Mouse (Mus musculus) forebrain, embryonic 10.5 days (tissue): ENCODE measurements around the gene Dhx16. TPM values are rescaled to one million over a fixed set of nuclear protein-coding genes. Genes with fewer than 3 reads are reported as not detected.
"Not testable (repeated sequence)": the region's sequence is repeated elsewhere in the genome, so short reads cannot be mapped to it uniquely, and the experiment has no call there.

Experiments used
- DNase-seq: peaks from one replicate; pipeline ENCODE4 v3.0.0-alpha.2; 2017; ENCODE audit warnings: low spot score; ENCODE audit errors: extremely low spot score
- H3K27ac ChIP-seq: fragments of 300-500 bp; sonication (generic); 2 replicates; pipeline ENCODE4 v1.5.1; 2016; ENCODE audit warnings: mild to moderate bottlenecking
- H3K27me3 ChIP-seq: fragments of 300-500 bp; sonication (generic); 2 replicates; pipeline ENCODE4 v1.6.1; 2016; ENCODE audit warnings: mild to moderate bottlenecking; ENCODE audit not compliant: poor library complexity, severe bottlenecking
- H3K36me3 ChIP-seq: fragments of 300-500 bp; sonication (generic); replicated peaks from 2 replicates; pipeline ENCODE4 v1.6.1; 2016; ENCODE audit warnings: mild to moderate bottlenecking, moderate library complexity
- H3K4me1 ChIP-seq: fragments of 300-500 bp; sonication (generic); 2 replicates; pipeline ENCODE4 v1.6.1; 2016
- H3K4me3 ChIP-seq: fragments of 300-500 bp; sonication (generic); 2 replicates; pipeline ENCODE4 v1.5.1; 2016; ENCODE audit warnings: mild to moderate bottlenecking, moderate library complexity
- H3K9me3 ChIP-seq: fragments of 300-500 bp; sonication (generic); 2 replicates; pipeline ENCODE4 v1.6.1; 2016; ENCODE audit warnings: mild to moderate bottlenecking, moderate library complexity
- WGBS: fragments of 180-500 bp; shearing (Covaris S2); methylation state at CpG from one replicate; pipeline ENCODE4 v1.1.7; 2016; 5-methylcytosine and 5-hydroxymethylcytosine counted together
- polyA plus RNA-seq: library from polyadenylated mRNA; unstranded; fragments of >200 nt; fragmentation: Nextera tagmentation; extraction: Ambion mirVana; gene quantifications from 2 replicates; pipeline ENCODE4 v1.2.1, GENCODE M21; 2016

Dhx16 gene
- polyA plus RNA-seq, 1 experiment from 2014 or later: 60.3 TPM

DNA sequence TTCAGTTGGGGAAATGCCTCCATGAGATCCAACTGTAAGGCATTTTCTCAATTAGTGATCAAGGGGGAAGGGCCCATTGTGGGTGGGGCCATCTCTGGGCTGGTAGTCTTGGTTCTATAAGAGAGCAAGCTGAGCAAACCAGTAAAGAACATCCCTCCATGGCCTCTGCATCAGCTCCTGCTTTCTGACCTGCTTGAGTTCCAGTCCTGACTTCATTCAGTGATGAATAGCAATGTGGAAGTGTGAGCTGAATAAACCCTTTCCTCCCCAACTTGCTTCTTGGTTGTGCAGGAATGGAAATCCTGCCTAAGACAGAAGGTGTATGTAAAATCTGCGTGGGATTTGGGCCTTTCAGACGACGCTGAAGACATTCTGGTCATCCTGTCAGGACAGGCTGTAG is 40.6 kb upstream of the Dhx16 start:
- Histone ChIP-seq H3K4me1 (peaks cover 59% of the 10 kb centered on the region), H3K4me3 (peak overlapping the region; percentile 90), H3K27ac (peak overlapping the region; percentile 99), H3K36me3 (peaks cover 32% of the 10 kb centered on the region)
- not testable (repeated sequence) for DNase-seq, H3K27me3 ChIP-seq, H3K9me3 ChIP-seq
- WGBS: 55% methylated on average over 3 of the region's 3 CpGs

DNA sequence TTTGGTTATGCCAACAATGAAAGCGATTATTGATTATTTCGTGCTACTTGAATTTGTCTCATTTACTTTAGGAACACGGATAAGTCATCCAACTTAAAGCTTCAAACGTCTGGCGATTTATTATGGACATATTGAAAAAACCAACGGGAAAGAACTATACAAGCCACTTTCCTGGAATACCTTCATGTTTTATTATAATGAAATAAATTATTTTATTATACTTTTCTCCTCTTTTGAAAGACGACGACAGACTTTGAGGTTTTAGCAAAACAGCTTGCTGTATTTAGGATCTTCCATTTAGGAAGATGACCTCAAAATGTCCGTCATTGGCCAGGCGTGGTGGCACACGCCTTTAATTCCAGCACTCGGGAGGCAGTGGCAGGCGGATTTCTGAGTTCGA is 39.1 kb upstream of the Dhx16 start:
- Histone ChIP-seq H3K4me1 (peaks cover 43% of the 10 kb centered on the region), H3K9me3 (no peaks in the 10 kb centered on the region), H3K27me3 (no peaks in the 10 kb centered on the region), H3K4me3 (peak overlapping the region; percentile 72), H3K36me3 (peaks cover 32% of the 10 kb centered on the region), H3K27ac (peak overlapping the region; percentile 94)
- DNase-seq: no peak
- WGBS: 57% methylated on average over 14 of the region's 14 CpGs

DNA sequence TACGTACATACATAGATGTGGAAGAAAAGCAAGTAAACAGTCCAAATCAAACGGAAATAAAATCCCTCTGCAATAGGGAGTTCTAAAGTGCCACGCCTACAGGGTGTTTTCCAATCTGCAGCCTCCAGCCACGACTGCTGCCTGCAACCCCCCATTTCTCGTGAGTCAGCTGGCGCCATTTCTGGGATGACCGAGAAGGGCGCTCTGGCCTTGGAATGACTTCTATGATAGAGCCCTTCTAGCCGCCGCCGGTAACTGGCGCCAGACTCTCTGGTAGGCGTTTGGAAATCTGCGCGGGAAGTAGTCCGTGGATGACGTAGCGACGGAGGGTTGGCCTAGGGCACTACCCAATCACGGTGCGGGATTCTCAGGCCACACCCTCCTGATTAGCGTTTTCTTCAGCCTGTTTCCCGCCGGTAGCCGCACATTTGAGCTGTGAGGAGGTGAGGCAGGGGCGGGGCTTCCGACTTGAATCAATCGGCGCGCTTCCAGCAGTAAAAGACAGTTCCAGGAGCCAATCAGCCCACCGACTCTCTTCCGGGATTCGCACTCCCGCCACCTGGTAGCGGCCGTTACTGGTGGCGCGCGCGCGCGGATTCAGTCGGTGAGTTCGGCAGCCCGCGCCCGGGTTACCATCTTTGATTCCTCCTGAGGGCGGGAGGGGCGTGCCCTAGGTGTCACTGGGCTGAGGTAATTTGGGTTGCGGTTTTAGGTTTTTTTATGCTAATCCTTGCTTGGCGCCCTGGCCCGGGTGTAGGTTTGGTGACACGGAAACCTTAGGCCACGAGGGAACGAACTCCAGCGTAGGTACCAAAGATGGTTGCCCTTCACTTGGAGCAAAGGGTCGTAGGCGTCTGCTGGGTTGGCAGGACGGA is 38.3 kb upstream of the Dhx16 start, which contains the start of gene Mdc1:
Mdc1 (plus strand) TSS at position 440 of the 875 bp plus-strand sequence.
- under 1% methylated on average over 59 of the region's 59 CpGs for WGBS
- DNase-seq: peak; percentile 100
- no peaks in the 10 kb centered on the region for H3K9me3 ChIP-seq
- H3K4me1 ChIP-seq: peaks cover 36% of the 10 kb centered on the region
- H3K27me3 ChIP-seq: no peaks in the 10 kb centered on the region
- H3K4me3 ChIP-seq: peak within 1 kb of the TSS; percentile 72
- H3K36me3 ChIP-seq: peaks cover 32% of the 10 kb centered on the region
- H3K27ac ChIP-seq: peak within 1 kb of the TSS; percentile 94

DNA sequence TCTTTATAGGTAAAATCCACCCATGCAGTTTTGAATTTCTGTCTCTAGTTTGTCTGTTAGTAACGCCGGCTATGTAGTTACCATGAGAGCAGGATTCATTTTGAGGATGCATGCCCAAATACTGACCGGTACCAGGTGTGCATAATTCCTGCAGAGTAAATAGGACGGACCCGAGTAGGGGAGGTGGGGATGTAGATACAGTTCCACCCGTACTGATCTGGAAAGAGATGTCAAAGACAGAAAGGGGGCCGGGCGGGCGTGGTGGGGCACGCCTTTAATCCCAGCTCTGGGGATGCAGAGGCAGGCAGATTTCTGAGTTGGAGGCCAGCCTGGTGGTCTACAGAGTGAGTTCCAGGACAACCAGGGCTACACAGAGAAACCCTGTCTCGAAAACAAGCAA is 37.6 kb upstream of the Dhx16 start:
- Histone ChIP-seq H3K4me3 (peak overlapping the region; percentile 72), H3K9me3 (no peaks in the 10 kb centered on the region), H3K27me3 (no peaks in the 10 kb centered on the region), H3K4me1 (peaks cover 35% of the 10 kb centered on the region), H3K27ac (peak overlapping the region; percentile 94), H3K36me3 (peaks cover 32% of the 10 kb centered on the region)
- no peak for DNase-seq
- 24% methylated on average over 11 of the region's 11 CpGs for WGBS

DNA sequence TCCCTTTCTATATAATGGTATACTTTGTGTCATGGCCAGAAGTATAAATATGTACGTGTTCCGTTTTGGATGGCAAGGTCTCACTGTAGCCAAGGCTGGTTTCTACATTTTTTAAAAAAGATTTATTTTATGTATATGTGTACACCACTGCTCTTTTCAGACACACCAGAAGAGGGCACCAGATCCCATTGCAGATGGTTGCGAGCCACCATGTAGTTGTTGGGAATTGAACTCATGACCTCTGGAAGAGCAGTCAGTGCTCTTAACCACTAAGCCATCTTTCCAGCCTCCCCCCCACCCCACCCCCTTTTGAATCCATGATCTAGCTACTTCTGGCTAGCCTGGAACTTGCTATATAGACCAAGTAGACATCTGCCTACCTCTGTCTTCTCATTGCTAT is 36.1 kb upstream of the Dhx16 start:
- Histone ChIP-seq H3K27me3 (no peaks in the 10 kb centered on the region), H3K36me3 (peaks cover 46% of the 10 kb centered on the region), H3K9me3 (no peaks in the 10 kb centered on the region), H3K27ac (no peak overlapping the region), H3K4me1 (peaks cover 34% of the 10 kb centered on the region), H3K4me3 (peak overlapping the region; percentile 72; the same call in 1 of the 2 replicates)
- DNase-seq: no peak
- WGBS: 99% methylated on average over 3 of the region's 3 CpGs

DNA sequence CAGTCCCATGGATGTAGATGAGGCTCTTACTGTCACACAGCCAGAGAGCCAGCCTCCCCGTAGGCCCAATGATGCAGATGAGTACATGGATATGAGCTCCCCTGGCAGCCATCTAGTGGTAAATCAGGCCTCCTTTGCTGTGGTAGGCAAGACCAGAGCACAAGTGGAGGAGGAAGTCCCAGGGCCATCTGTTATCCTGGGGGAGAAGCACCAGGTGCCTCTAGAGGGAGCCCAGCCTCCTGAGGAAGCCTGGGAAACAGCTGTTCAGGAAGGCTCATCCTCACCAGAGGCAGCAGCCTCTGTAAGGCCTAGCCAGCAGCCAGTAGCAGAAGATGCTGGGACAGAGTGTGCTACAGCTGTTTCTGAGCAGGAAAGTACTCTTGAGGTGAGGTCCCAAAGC is 31.5 kb upstream of the Dhx16 start:
- no peak for DNase-seq
- WGBS: 82% methylated on average over 1 of the region's 1 CpGs
- H3K9me3 ChIP-seq: no peaks in the 10 kb centered on the region
- peaks cover 92% of the 10 kb centered on the region for H3K36me3 ChIP-seq
- no peaks in the 10 kb centered on the region for H3K27me3 ChIP-seq
- H3K4me3 ChIP-seq: peak overlapping the region; percentile 5; the same call in 1 of the 2 replicates
- H3K27ac ChIP-seq: no peak overlapping the region
- H3K4me1 ChIP-seq: peaks cover 1% of the 10 kb centered on the region; the same call in 1 of the 2 replicates

DNA sequence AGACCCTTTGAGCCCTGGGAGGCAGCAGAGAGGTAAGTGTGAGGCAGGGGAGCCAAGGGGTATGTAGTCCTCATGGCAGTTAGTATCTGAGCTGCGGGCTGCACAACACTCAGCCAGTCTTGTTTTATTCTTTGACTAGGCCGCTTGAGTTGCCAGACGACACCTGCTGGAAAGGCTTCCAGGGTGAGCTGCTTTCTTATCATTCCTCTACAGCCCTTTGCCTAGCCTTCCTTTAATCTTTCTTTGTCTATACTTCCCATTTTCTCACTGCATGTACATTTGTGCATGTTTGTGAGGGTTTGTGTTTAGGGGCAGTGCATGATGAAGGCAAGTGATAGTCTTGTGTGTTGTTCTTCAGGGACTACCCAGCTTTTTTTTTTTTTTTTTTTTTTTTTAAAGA is 28.6 kb upstream of the Dhx16 start:
- WGBS: 89% methylated on average over 3 of the region's 3 CpGs
- Histone ChIP-seq H3K9me3 (no peaks in the 10 kb centered on the region), H3K4me3 (no peak overlapping the region), H3K27me3 (no peaks in the 10 kb centered on the region), H3K4me1 (no peaks in the 10 kb centered on the region), H3K36me3 (peaks cover 98% of the 10 kb centered on the region), H3K27ac (no peak overlapping the region)
- no peak for DNase-seq

DNA sequence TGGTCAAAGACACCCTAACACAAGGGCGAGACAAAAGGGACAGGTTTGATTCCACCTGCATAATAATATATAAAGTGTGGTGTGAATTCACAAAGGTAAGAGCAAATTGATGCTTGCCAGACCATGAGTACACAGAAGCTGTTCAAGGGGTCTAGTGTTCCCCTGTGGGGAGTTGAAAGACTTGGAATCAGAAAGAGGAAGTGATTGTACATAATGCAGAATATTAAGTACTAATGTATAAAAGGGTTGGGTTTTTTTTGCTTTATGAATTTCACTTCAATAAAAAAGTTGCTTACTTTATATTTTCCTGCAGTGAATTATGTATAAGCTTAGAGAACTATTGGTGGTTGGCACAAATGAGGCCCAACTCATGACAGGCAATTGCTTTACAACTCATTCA is 20.2 kb upstream of the Dhx16 start:
- no peak for DNase-seq
- WGBS: 88% methylated on average over 1 of the region's 1 CpGs
- Histone ChIP-seq H3K4me3 (no peak overlapping the region), H3K9me3 (no peaks in the 10 kb centered on the region), H3K36me3 (peaks cover 66% of the 10 kb centered on the region), H3K27ac (no peak overlapping the region), H3K4me1 (peaks cover 27% of the 10 kb centered on the region), H3K27me3 (no peaks in the 10 kb centered on the region)

DNA sequence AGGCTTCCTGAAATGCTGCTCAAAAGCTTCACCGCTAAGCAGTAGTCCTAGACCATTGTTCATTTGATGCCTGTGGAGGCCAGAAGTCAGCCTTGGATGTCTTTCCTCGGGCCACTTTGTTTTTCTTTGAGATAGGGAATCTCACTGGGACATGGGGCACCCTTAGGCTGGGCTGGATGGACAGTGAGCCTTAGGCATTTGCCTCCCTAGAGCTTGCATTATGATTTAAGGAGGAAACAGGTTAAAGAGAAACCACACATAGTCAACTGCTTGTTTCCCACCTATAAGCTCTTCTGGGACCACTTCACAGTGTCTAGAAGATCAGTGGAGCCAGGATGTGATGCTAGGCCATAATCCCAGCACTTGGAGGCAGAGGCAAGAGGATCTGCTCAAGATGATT is 19.8 kb upstream of the Dhx16 start:
- Histone ChIP-seq H3K4me1 (peaks cover 32% of the 10 kb centered on the region), H3K27ac (no peak overlapping the region), H3K4me3 (0 out of 2 replicates have a peak overlapping the region, but pooled peaks have one; percentile 5), H3K9me3 (no peaks in the 10 kb centered on the region), H3K27me3 (no peaks in the 10 kb centered on the region), H3K36me3 (peaks cover 66% of the 10 kb centered on the region)
- 60% methylated on average over 2 of the region's 2 CpGs for WGBS
- DNase-seq: no peak

DNA sequence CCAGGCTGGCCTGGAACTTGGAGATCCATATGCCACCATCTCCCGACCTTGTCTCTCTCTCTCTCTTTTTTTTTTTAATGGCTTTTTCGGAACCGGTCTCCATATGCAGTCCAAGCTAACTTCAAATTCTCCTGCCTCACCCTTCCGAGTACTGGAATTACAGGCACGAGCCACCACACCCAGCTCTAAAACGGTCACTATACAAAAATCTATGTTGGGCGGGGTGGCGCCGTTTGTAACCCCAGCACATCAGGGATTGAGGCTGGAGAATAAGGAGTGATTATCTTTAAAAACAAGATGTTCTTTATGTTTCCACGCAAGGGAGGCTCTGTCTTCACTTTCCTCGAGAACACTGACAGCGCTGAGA is 18.8 kb upstream of the Dhx16 start:
- Histone ChIP-seq H3K4me3 (peak overlapping the region; percentile 82), H3K9me3 (no peaks in the 10 kb centered on the region), H3K36me3 (peaks cover 60% of the 10 kb centered on the region), H3K27ac (peak overlapping the region; percentile 97), H3K27me3 (no peaks in the 10 kb centered on the region), H3K4me1 (peaks cover 42% of the 10 kb centered on the region)
- WGBS: 9% methylated on average over 12 of the region's 12 CpGs
- no peak for DNase-seq

DNA sequence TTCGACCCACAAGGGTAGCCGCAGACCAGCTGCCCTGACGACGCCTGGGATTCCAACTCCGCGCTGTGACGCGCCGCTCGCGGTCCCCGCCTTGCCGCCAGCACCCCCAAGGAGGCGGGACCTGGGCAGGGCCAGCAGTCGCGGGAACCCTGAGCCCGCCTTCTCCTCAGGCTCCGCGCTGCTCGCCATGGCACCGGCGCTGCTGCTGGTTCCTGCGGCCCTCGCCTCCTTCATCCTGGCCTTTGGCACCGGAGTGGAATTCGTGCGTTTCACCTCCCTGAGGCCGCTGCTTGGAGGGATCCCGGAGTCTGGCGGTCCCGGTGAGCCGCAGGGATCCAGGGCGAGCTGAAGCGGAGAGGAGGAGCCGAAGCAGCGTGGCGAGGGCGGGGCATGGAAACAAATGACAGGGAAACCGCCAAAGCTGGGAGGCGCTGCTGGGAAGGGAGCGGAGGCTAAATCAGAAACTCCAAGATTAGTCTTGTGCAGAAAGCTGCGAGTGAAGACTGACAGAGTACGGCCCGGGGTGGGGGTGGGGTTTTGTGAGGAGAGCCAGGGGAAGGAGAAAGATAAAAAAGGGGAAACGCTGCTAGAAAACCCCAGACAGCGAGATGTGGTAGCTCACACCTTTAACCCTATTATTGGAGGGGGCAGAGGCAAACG is 18.3 kb upstream of the Dhx16 start, which contains the start of gene Nrm:
Nrm (plus strand) TSS at position 121 of the 660 bp plus-strand sequence.
- Histone ChIP-seq H3K9me3 (no peaks in the 10 kb centered on the region), H3K27ac (peak within 1 kb of the TSS; percentile 97), H3K4me3 (peak within 1 kb of the TSS; percentile 82), H3K36me3 (peaks cover 57% of the 10 kb centered on the region), H3K4me1 (peaks cover 46% of the 10 kb centered on the region), H3K27me3 (no peaks in the 10 kb centered on the region)
- under 1% methylated on average over 47 of the region's 47 CpGs for WGBS
- DNase-seq: peak; percentile 92

DNA sequence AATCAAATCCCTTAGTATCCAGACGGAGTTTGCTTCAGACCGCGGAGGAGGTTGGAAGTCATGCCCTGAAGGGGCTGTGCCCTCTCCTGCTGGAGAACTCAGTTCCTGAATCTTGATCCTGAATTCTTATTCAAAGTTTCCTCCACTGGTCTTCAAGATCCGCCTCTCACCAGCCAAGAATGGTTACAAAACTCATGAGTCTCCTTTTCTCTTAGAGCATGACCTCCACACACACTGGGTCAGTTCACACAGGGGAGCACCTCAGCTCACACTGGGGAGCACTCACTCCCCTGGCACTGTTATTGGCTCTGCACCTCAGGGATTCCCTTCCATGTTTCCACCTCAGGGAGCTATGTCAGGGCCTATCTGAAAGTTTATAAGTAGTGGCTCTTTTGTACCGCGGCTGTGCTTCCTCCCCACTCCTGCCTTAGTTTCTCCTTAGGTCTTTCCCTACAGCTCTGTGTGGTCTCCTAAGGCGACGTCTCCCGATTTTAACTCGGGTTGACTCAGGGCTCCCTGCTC is 14.7 kb upstream of the Dhx16 start:
- peak overlapping the region; percentile 77 for H3K4me3 ChIP-seq
- peaks cover 40% of the 10 kb centered on the region for H3K36me3 ChIP-seq
- WGBS: 19% methylated on average over 10 of the region's 10 CpGs
- H3K27ac ChIP-seq: peak overlapping the region; percentile 96
- peak; percentile 25 for DNase-seq
- no peaks in the 10 kb centered on the region for H3K27me3 ChIP-seq
- H3K4me1 ChIP-seq: peaks cover 81% of the 10 kb centered on the region
- no peaks in the 10 kb centered on the region for H3K9me3 ChIP-seq
